Mouse (Mus musculus) retina, adult 2 months (tissue): ENCODE data around the gene Tigd4.
"Not testable (repeated sequence)": the region's sequence is repeated elsewhere in the genome, so short reads cannot be mapped to it uniquely, and the experiment has no call there.

Experiments
- DNase-seq: peaks from one replicate; pipeline ENCODE4 v3.0.0-alpha.2; 2012; ENCODE audit warnings: low read depth, low spot score

Tigd4 gene

DNA sequence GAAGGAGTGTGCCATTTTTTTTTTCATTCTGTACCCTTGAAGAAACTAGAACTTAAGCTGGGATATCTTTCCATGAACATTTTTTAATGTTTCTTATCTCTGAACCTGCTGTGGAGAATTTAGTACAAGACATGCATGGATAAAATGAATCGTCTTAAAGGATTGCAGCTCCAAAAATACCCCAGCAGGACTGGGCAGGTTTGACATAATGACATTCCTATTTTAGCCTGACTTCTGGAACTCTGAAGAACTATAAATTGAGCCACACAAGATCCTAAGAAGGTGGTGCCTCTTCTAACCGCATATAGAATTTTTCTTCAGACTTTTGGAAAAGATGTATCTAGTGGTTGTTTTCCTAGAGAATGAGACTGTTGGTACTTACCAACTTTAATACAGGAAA is at the start of gene Tigd4:
Gene Tigd4, plus strand, starts transcription at position 301 of the 400 bp plus-strand sequence.
- DNase-seq, result no peak

DNA sequence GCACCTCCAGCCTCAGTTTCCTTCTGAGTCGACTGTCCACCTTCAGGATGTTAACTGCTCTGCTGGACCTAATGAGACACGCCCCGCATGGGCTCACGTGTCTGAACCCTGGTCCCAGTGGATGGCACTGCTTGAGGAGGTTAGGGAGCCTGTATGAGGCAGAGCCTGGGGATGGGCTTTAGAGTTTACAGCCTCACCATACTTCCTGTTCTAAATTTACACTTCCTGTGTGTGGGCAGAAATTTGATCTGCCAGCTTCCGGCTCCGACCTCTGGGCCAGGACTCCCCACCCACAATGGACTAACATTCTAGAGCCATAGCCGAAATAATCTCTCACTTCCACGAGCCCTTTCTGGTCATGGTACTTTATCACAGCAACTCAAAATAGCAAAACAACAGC is 46.2 kb upstream of the Tigd4 start:
- no peak for DNase-seq

GRCm38 (mm10) chr3:84555780-84556179 is 37.6 kb upstream of the Tigd4 start:
- no peak for DNase-seq

GRCm38 (mm10) chr3:84558301-84558700 is 35.1 kb upstream of the Tigd4 start:
- DNase-seq, result no peak

- not testable (repeated sequence) for DNase-seq
These were observed 30.5 kb upstream of the Tigd4 start for GRCm38 (mm10) chr3:84562911-84563310.

DNA sequence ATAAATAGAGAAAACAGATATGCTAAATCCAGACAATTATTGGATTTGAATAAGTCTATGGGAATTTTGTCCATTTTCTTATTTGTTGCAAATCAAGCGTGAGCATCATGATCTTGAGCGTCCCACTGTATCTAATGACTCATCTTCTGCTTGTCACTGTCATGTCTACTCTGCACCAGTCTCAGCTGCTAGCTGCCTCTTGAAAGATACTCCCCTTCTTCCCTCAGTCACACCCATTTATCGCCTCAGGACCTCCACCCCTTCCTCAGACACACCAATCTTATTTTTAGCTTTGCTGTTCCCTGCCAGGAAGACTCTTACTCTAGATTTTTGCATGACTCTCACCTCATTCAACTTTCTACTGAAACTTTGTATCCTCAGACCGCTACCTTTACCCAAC is 30.0 kb upstream of the Tigd4 start:
- no peak for DNase-seq

GRCm38 (mm10) chr3:84568540-84568939 is 24.8 kb upstream of the Tigd4 start:
- DNase-seq, result no peak

DNA sequence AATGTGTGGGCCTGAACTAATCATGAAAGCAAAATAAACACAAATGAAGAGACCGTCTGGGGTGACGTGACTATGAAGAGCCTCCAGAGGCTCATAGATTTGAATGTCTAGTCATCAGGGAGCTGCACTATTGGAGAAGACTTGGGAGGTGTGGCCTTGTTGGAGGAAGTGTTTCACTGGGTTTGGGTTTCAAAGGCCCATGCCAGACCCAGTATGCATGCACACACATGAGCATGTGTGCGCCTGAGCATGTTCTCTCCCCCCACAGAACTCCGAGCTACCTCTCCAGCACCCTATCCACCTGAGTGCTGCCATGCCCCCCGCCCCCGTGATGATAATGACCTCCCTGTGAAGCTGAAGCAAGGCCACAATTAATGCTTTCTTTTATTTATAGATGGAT is 23.8 kb upstream of the Tigd4 start:
- no peak for DNase-seq

DNA sequence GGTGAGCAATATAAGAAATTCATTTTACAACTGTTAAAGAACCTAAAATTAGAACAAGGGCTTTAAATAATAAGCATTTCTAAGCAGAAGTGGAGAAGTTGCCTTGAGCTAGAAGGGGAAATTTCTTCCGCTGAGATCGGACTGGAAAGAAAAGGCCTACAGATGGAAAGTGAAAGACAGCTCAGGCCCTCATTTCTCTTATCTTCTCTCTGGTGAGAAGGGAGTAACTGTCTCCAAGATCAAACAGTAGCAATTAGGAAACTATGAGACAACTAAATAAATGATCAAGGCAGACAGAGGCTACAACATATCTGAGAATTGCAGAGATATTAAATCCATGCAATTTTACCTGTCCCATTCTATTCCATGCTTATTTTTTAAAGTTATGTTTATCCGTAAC is 22.9 kb upstream of the Tigd4 start:
- no peak for DNase-seq

- no peak for DNase-seq
These were observed 12.7 kb upstream of the Tigd4 start for GRCm38 (mm10) chr3:84580716-84581115.

DNA sequence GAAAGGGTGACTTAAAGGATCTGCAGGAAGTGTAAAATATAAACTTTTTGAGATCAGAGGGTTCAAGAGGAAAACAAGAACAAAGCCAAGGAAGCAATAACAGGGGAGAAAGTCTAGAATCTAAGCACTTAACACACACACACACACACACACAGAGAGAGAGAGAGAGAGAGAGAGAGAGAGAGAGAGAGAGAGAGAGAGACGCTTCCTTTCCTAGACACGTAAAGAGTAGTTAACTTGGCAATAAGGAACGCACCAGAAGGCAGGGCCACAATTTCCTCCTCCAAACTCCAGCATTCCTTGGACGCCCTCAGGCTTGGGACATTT is 11.7 kb upstream of the Tigd4 start:
- no peak for DNase-seq

GRCm38 (mm10) chr3:84582023-84582912 is 11.1 kb upstream of the Tigd4 start, which contains the start of gene Arfip1:
Gene Arfip1, minus strand, starts transcription at chr3:84582625.
- DNase-seq, result peak; percentile 91

DNA sequence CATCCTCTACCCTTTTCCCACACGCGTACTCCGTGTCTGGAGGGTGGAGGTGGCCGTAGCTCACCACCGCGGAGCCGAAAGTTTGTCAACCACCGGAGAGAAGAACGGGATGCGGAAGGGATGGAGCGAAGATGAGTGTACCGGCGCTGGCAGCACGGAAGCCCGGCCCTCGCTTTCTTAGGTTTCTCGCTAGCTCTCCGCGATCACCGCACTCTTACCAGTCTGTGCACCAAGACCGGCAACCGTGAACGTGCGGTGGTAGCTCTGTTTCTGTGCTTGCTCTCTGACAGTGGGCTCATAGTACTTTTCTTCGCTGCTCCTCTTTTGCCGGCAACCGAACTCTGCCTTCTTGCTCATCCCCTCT is 10.5 kb upstream of the Tigd4 start:
- DNase-seq, result peak; percentile 11

DNA sequence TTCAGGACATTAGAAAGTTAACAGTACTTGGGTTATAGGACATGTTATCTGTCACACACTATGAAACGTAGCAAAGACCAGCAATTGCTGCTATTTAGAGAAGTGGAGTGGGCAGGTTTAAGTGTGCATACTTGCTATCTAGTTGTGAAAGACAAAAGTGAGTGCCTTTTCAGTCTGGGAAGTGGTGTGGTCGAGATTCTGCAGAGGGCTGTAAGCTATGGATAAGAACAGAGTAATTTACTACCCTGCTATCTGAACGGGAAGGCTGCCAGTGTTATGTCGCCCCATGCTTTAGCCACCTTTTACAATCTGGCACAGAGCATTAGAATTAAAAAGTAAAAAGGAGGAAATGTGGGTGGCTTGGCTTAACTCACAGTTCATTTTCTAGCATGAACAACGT is 6.6 kb upstream of the Tigd4 start:
- no peak for DNase-seq

GRCm38 (mm10) chr3:84594894-84595676 is 1.7 kb downstream of the Tigd4 start:
- no peak for DNase-seq

DNA sequence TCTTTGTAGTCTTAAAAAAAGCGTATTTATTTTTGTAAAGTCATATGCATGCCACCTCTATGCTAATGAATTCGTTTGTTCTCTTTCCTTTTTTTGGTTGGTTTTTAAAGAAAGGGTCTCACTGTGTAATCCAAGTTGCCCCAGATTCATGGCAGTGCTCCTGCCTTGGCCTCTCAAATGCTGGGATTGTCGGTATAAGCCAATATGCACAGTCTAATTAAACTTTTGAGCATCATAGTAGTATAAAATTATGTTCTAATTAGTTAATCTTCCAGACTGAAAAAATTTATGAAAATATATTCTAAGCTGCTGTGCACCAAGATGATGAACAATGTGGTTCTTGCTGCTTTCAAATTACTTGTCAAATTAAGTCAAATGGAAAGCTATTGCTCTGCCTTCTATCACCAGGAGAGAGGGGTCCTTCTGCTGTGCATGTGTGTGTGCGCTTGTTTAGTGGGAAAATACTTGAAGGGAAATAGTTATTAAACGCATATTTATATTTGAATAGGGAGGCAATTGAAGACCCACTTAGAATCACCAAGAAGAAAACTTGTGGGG is 2.4 kb downstream of the Tigd4 start:
- DNase-seq, result no peak

GRCm38 (mm10) chr3:84597996-84598734 is 4.8 kb downstream of the Tigd4 start:
- no peak for DNase-seq

DNA sequence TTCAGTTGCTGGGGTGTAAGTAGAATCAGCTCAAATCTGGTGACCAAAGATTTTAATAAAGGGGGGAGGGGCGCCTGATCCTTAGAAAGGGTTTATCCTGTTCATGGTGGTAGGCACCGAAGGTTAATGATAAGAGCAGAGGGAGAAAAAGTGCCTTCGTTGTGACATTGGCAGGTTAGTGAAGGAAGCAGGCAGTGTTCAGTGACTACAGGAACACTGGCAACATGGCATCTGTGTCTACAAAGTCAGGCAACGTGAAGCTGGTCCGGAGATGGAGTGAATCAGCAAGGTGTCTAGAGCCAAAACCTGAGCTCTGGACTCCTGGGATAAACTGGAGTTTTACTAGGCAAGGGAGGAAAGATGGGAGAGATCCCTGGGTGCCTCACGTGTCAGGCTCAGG is 5.4 kb downstream of the Tigd4 start:
- DNase-seq, result no peak

DNA sequence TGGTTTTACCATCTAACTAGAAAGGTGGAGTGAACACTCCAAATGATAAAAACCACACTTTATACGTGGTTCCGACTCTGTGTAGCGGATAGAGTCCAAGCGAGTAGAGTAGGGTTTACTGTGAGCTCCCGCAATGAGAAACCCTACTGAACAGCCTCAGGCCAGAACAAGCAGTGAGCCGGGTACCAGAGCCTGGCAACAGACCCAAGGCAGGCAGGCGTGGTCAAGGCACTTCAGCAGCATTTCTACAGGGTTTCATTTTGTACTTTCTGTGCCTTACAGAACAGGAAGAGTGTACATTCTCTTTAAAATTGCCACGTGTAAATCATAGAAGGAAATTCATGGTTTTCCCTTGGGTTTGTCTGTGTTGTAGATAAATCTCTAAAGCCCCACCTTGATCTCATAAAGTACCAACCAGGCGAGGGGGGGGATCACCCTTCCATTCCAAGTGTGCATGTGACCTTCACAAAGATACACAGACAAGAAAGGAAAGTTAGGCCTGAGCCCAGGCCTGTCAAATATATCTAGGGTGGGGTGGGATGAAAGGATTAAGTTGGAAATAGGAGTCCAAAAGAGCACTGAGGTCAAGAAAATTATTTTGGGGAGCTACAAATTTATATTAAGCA is 8.6 kb downstream of the Tigd4 start:
- no peak for DNase-seq

GRCm38 (mm10) chr3:84602759-84603158 is 9.4 kb downstream of the Tigd4 start:
- no peak for DNase-seq

GRCm38 (mm10) chr3:84603212-84603611 is 9.8 kb downstream of the Tigd4 start:
- DNase-seq, result no peak
